Mouse (Mus musculus) brain, embryonic 14.5 days (tissue): ENCODE measurements at regions not wholly inside any gene's neighbourhood (a gene's known extent, or its start where the extent isn't known, plus 50 kb on each side); places are given as distances from the start of the nearest gene placed in this dataset.

Experiments
- CTCF ChIP-seq: fragments of 200-500 bp; IDR thresholded peaks from 2 replicates; pipeline ENCODE4 v1.5.1; 2012; ENCODE audit warnings: inconsistent platforms, mild to moderate bottlenecking, moderate library complexity, borderline replicate concordance; ENCODE audit not compliant: insufficient read depth, insufficient read length; ENCODE audit errors: extremely low read depth
- POLR2A ChIP-seq: fragments of 200-500 bp; IDR thresholded peaks from 2 replicates; pipeline ENCODE4 v1.6.1; 2012; ENCODE audit warnings: mild to moderate bottlenecking, inconsistent platforms, borderline replicate concordance; ENCODE audit not compliant: poor library complexity, insufficient read depth, insufficient read length, severe bottlenecking; ENCODE audit errors: extremely low read depth

DNA sequence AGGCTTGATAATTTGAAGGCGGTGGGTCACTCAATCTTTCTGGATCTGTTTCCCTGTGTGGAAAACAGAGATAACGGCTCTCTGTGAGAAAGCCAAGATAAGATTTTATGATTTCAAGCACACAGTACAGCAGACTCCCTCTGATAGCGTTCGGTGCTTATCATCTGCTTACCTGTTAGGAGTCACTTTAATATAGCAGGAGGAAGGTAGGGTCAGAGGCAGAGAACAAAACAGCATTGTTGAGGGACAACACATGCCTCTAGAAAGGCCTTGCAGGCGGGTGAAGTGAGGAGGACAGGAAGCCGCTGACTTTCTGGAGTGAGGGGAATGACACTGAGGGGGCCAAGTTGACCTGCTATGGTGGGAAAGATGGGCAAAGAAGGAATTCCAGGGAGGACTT is 118.9 kb upstream of the Rgmb start:
- TF ChIP-seq CTCF, result no peak
- TF ChIP-seq POLR2A, result no peak
